Mouse (Mus musculus) spleen, postnatal 4 days (tissue): ENCODE results near the gene Chchd3.

Source experiments
- DNase-seq, 2 experiments: peaks; one replicate each; pipeline ENCODE4 v3.0.0; 2022; ENCODE audit warnings: low spot score in 2 of 2

Gene Chchd3

GRCm38 (mm10) chr6:32797525-32797924, 262.5 kb downstream of the Chchd3 start:
- DNase-seq = no peak

GRCm38 (mm10) chr6:32795653-32796500, 264.2 kb downstream of the Chchd3 start:
- no peak for DNase-seq

- DNase-seq = no peak
Measured at GRCm38 (mm10) chr6:32793575-32793974, 266.5 kb downstream of the Chchd3 start.

GRCm38 (mm10) chr6:32793163-32793562, 266.9 kb downstream of the Chchd3 start:
- DNase-seq = no peak

GRCm38 (mm10) chr6:32790487-32790886, 269.6 kb downstream of the Chchd3 start:
- no peak for DNase-seq

GRCm38 (mm10) chr6:32787399-32787798, 272.7 kb downstream of the Chchd3 start:
- no peak for DNase-seq

- no peak for DNase-seq
Measured at GRCm38 (mm10) chr6:32786196-32786595, 273.9 kb downstream of the Chchd3 start.

- DNase-seq = no peak
Measured at GRCm38 (mm10) chr6:32783102-32783501, 277.0 kb downstream of the Chchd3 start.

- no peak for DNase-seq
Measured at GRCm38 (mm10) chr6:32780602-32781001, 279.5 kb downstream of the Chchd3 start.

GRCm38 (mm10) chr6:32776384-32776783, 283.7 kb downstream of the Chchd3 start:
- no peak for DNase-seq

- no peak for DNase-seq
Measured at GRCm38 (mm10) chr6:32754524-32754923, 305.5 kb downstream of the Chchd3 start.

- no peak for DNase-seq
Measured at GRCm38 (mm10) chr6:32749821-32750220, 310.2 kb downstream of the Chchd3 start.

GRCm38 (mm10) chr6:32748777-32749176, 311.3 kb downstream of the Chchd3 start:
- no peak for DNase-seq

GRCm38 (mm10) chr6:32747333-32747732, 312.7 kb downstream of the Chchd3 start:
- no peak for DNase-seq
